Mouse (Mus musculus) brain, embryonic 14.5 days (tissue): ENCODE measurements around the gene Myh14. TPM values are rescaled to one million over a fixed set of nuclear protein-coding genes. Genes with fewer than 3 reads are reported as not detected.

Experiments used
- DNase-seq: peaks from one replicate; pipeline ENCODE4 v3.0.0-alpha.2; 2011; ENCODE audit warnings: low read depth
- CTCF ChIP-seq: fragments of 200-500 bp; IDR thresholded peaks from 2 replicates; pipeline ENCODE4 v1.5.1; 2012; ENCODE audit warnings: inconsistent platforms, mild to moderate bottlenecking, moderate library complexity, borderline replicate concordance; ENCODE audit not compliant: insufficient read depth, insufficient read length; ENCODE audit errors: extremely low read depth
- POLR2A ChIP-seq: fragments of 200-500 bp; IDR thresholded peaks from 2 replicates; pipeline ENCODE4 v1.6.1; 2012; ENCODE audit warnings: mild to moderate bottlenecking, inconsistent platforms, borderline replicate concordance; ENCODE audit not compliant: poor library complexity, insufficient read depth, insufficient read length, severe bottlenecking; ENCODE audit errors: extremely low read depth
- polyA plus RNA-seq: library from polyadenylated mRNA; depleted of rRNA; stranded (reverse); fragments of >200 nt; gene quantifications from 2 replicates; pipeline ENCODE4 v1.2.3, GENCODE M21; 2012; rRNA removed

The Myh14 gene
- polyA plus RNA-seq, 1 experiment = 1.8 TPM

GRCm38 (mm10) chr7:44560435-44561400 is 109.9 kb downstream of the Myh14 start:
- DNase-seq = peak; percentile 94
- TF ChIP-seq CTCF (peak; percentile 77), POLR2A (no peak)

GRCm38 (mm10) chr7:44557629-44558028 is 113.0 kb downstream of the Myh14 start:
- DNase-seq = no peak
- no peak for TF ChIP-seq POLR2A
- no peak for TF ChIP-seq CTCF

Other genes starting within 250 kb of the Myh14 start
- 302 and 372 TPM in 2 replicates for gene Lrrc4b, start 241.8 kb downstream of the Myh14 start, polyA plus RNA-seq
- gene Aspdh, start 205.5 kb downstream of the Myh14 start, polyA plus RNA-seq = 29.8 and 30.6 TPM in 2 replicates
- gene Josd2, start 202.9 kb downstream of the Myh14 start, polyA plus RNA-seq = 70.6 and 118 TPM in 2 replicates
- gene Emc10, start 174.3 kb downstream of the Myh14 start, polyA plus RNA-seq = 218 and 287 TPM in 2 replicates
- 31.7 and 47.3 TPM in 2 replicates for gene Fam71e1, start 174.3 kb downstream of the Myh14 start, polyA plus RNA-seq
- gene Mybpc2, start 146.2 kb downstream of the Myh14 start, polyA plus RNA-seq = not detected in 2 replicates
- 0.11 and 0.19 TPM in 2 replicates for gene Spib, start 138.8 kb downstream of the Myh14 start, polyA plus RNA-seq
- 38.4 and 70.1 TPM in 2 replicates for gene Pold1, start 122.0 kb downstream of the Myh14 start, polyA plus RNA-seq
- gene Nr1h2, start 116.9 kb downstream of the Myh14 start, polyA plus RNA-seq = 79.7 and 96.8 TPM in 2 replicates
- gene Napsa, start 98.5 kb downstream of the Myh14 start, polyA plus RNA-seq = 0.16 and 0.42 TPM in 2 replicates
- gene Kcnc3, start 80.2 kb downstream of the Myh14 start, polyA plus RNA-seq = 16.6 and 27.2 TPM in 2 replicates
- gene Izumo2, start 37.9 kb upstream of the Myh14 start, polyA plus RNA-seq = not detected in 2 replicates
- 31.1 and 45.0 TPM in 2 replicates for gene Vrk3, start 77.6 kb upstream of the Myh14 start, polyA plus RNA-seq
- gene Zfp473, start 80.2 kb upstream of the Myh14 start, polyA plus RNA-seq = 1.0 and 1.1 TPM in 2 replicates
- 73.9 and 96.1 TPM in 2 replicates for gene Nup62, start 145.2 kb upstream of the Myh14 start, polyA plus RNA-seq
- gene Il4i1, start 145.5 kb upstream of the Myh14 start, polyA plus RNA-seq = 0.42 and 0.59 TPM in 2 replicates
- gene Atf5, start 145.8 kb upstream of the Myh14 start, polyA plus RNA-seq = 24.8 and 36.4 TPM in 2 replicates
- 141 and 160 TPM in 2 replicates for gene Akt1s1, start 178.1 kb upstream of the Myh14 start, polyA plus RNA-seq
- gene Tbc1d17, start 178.2 kb upstream of the Myh14 start, polyA plus RNA-seq = 96.8 and 124 TPM in 2 replicates
- gene Pnkp, start 186.3 kb upstream of the Myh14 start, polyA plus RNA-seq = 33.1 and 42.3 TPM in 2 replicates
- 927 and 1,026 TPM in 2 replicates for gene Ptov1, start 198.9 kb upstream of the Myh14 start, polyA plus RNA-seq
- 205 and 206 TPM in 2 replicates for gene Med25, start 221.9 kb upstream of the Myh14 start, polyA plus RNA-seq
- gene Fuz, start 225.2 kb upstream of the Myh14 start, polyA plus RNA-seq = 29.7 and 47.4 TPM in 2 replicates